Mouse (Mus musculus) liver, embryonic 11.5 days (tissue): ENCODE results near the gene 1110051M20Rik. TPM values are rescaled to one million over a fixed set of nuclear protein-coding genes. Genes with fewer than 3 reads are reported as not detected.

ENCODE experiments used
- ATAC-seq: fragments of 200-750 bp; cut with Nextera tagmentation; replicated peaks from 2 replicates; pipeline ENCODE4 v1.8.0; 2017; ENCODE audit warnings: moderate number of reproducible peaks, mild to moderate bottlenecking, moderate TSS enrichment, moderate library complexity; ENCODE audit not compliant: low FRiP score
- DNase-seq: peaks from one replicate; pipeline ENCODE4 v3.0.0-alpha.2; 2017; ENCODE audit warnings: low spot score
- H3K27ac ChIP-seq: fragments of 300-500 bp; sonication (generic); 2 replicates; pipeline ENCODE4 v1.5.1; 2014; ENCODE audit warnings: mild to moderate bottlenecking, low read depth, low read length, control low read depth
- H3K27me3 ChIP-seq: fragments of 300-500 bp; sonication (generic); replicated peaks from 2 replicates; pipeline ENCODE4 v1.6.1; 2014; ENCODE audit warnings: low read length, mixed read lengths; ENCODE audit not compliant: control insufficient read depth, insufficient read depth
- H3K36me3 ChIP-seq: fragments of 300-500 bp; sonication (generic); 2 replicates; pipeline ENCODE4 v1.6.1; 2014; ENCODE audit warnings: mild to moderate bottlenecking, low read length, moderate library complexity, mixed read lengths; ENCODE audit not compliant: control insufficient read depth, insufficient read depth
- H3K4me1 ChIP-seq: fragments of 300-500 bp; sonication (generic); replicated peaks from 2 replicates; pipeline ENCODE4 v1.6.1; 2014; ENCODE audit warnings: low read length, mixed read lengths; ENCODE audit not compliant: control insufficient read depth, insufficient read depth
- H3K4me2 ChIP-seq: fragments of 300-500 bp; sonication (generic); 2 replicates; pipeline ENCODE4 v1.6.1; 2014; ENCODE audit warnings: mild to moderate bottlenecking, control low read depth, moderate library complexity
- H3K4me3 ChIP-seq: fragments of 300-500 bp; sonication (generic); 2 replicates; pipeline ENCODE4 v1.5.1; 2014; ENCODE audit warnings: low read depth, low read length, control low read depth
- H3K9ac ChIP-seq: fragments of 300-500 bp; sonication (generic); 2 replicates; pipeline ENCODE4 v1.6.1; 2014; ENCODE audit warnings: low read depth, low read length, control low read depth
- H3K9me3 ChIP-seq: fragments of 300-500 bp; sonication (generic); 2 replicates; pipeline ENCODE4 v1.6.1; 2016; ENCODE audit warnings: low read length, inconsistent platforms, mixed read lengths; ENCODE audit not compliant: control insufficient read depth
- WGBS: fragments of 180-500 bp; shearing (Covaris S2); extraction: QIAGEN DNeasy Blood & Tissue Kit; methylation state at CpG from one replicate; pipeline ENCODE4 v1.1.7; 2014; 5-methylcytosine and 5-hydroxymethylcytosine counted together
- polyA plus RNA-seq: library from polyadenylated mRNA; unstranded; fragments of >200 nt; fragmentation: Nextera tagmentation; extraction: Ambion mirVana; gene quantifications from 2 replicates; pipeline ENCODE4 v1.2.1, GENCODE M21; 2014

The 1110051M20Rik gene
- polyA plus RNA-seq, 1 experiment from 2014 or later = 23.7 TPM

DNA sequence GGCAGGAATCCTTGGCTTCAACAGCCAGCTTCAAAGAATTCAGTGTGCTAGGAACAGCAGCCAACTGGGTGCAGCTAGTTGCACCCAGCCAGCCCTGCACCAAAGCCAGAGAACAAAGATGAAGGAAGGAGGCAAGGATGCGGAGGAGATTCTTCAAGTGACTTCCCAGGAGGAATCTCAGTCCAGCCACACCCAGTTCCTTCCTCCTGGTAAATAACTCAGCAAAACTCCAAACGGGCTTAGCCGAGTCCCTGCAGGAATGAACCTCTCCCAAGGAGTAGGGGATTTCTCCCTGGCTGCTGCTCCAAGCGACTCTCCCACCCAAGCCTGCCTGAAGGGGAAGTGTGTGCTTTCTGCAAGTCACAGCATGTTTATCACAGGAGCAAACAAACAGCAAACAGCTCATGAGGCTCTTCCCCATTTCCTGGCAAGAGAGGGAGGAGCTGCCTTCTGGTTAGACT, 83.4 kb downstream of the 1110051M20Rik start:
- DNase-seq (no peak), ATAC-seq (no peak)
- no peaks in the 10 kb centered on the region for H3K4me1 ChIP-seq
- WGBS = 25% methylated on average over 4 of the region's 4 CpGs
- no peak overlapping the region for H3K4me3 ChIP-seq
- H3K4me2 ChIP-seq = no peak overlapping the region
- no peaks in the 10 kb centered on the region for H3K9me3 ChIP-seq
- H3K27ac ChIP-seq = no peak overlapping the region
- no peak overlapping the region for H3K9ac ChIP-seq
- no peaks in the 10 kb centered on the region for H3K36me3 ChIP-seq
- no peaks in the 10 kb centered on the region for H3K27me3 ChIP-seq

DNA sequence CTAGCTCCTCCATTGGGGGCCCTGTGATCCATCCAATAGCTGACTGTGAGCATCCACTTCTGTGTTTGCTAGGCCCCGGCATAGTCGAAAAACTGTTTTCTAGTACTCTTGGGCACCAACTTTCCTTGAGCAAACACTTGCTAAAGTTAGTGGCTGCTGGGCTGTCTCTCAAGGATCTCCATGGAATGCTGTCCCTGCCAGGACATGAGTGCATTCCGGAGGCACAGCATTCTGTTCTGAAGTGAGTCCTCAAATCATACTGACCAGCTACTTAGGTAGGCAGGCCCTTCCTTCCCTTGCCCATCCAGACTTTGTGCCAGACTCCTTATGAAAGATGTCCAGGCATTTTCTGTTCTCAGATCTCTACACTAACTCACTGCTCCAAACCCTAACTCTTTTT, 88.7 kb downstream of the 1110051M20Rik start:
- DNase-seq = no peak
- peaks cover 3% of the 10 kb centered on the region for H3K4me1 ChIP-seq

DNA sequence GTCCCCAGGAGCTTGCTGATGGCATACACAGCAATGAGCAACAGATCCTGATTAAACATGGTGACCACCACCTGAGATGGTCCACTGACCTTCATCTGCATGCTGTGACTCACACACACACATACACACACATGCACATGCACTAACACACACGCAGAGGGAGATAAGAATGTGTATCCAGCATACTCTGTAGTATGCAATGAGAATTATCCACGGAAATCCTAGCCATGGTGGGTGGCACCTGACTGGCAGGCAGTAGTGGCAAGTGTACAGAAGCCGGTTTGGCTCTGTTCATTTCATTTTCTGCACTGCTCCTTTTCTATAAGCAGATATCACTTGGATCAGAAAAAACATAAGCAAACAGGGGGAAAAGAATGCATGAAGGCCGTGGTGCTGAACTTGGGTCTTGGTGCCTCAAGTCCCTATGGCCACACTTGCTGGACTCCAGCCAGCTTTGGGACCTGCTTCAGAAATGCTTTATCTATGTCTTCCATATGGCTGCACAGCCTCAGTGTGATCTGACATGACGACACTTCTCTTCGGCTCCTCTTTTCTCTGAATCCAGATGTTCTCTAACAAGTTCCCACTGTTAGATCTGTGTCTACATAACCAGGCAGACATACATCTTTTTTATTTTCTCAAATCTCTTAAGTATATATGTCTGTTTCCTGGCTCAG, 89.6 kb downstream of the 1110051M20Rik start:
- no peaks in the 10 kb centered on the region for H3K9me3 ChIP-seq
- H3K9ac ChIP-seq = no peak overlapping the region
- DNase-seq (no peak), ATAC-seq (peak; percentile 71)
- H3K36me3 ChIP-seq = no peaks in the 10 kb centered on the region
- H3K4me2 ChIP-seq = no peak overlapping the region
- H3K4me1 ChIP-seq = peaks cover 3% of the 10 kb centered on the region
- peak overlapping the region; percentile 15; the same call in 1 of the 2 replicates for H3K27ac ChIP-seq
- WGBS = 54% methylated on average over 6 of the region's 6 CpGs
- H3K4me3 ChIP-seq = no peak overlapping the region
- H3K27me3 ChIP-seq = no peaks in the 10 kb centered on the region

More for the DNA sequence above, 88.7 kb downstream of the 1110051M20Rik start:
- Histone ChIP-seq H3K27ac (no peak overlapping the region), H3K36me3 (no peaks in the 10 kb centered on the region), H3K9ac (no peak overlapping the region), H3K9me3 (no peaks in the 10 kb centered on the region), H3K4me2 (no peak overlapping the region), H3K4me3 (no peak overlapping the region), H3K27me3 (no peaks in the 10 kb centered on the region)
- 94% methylated on average over 3 of the region's 3 CpGs for WGBS
- no peak for ATAC-seq

DNA sequence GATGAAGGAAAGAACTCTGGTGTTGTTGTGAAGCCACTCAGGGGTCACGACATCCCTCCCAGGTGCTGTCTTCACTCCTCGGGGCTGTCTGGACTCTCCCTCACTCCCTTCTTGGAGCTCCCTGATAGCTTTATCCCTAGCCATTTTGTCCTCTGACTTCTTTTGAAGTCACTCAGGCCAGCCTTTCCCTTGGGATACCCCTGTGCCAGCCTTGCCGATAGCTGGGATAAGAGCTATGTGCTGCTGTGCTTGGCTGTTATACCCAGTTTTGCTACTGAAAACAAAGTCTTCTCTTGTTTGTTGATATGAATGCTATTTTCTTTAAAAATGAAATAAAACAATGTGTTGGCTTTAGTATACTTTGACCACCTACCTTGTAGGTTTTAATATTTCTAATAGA, 90.7 kb downstream of the 1110051M20Rik start:
- Histone ChIP-seq H3K4me2 (no peak overlapping the region), H3K4me3 (no peak overlapping the region), H3K9me3 (no peaks in the 10 kb centered on the region), H3K27me3 (no peaks in the 10 kb centered on the region), H3K36me3 (no peaks in the 10 kb centered on the region), H3K4me1 (peaks cover 3% of the 10 kb centered on the region), H3K27ac (no peak overlapping the region), H3K9ac (no peak overlapping the region)
- no peak for DNase-seq
- WGBS = 56% methylated on average over 3 of the region's 3 CpGs
- ATAC-seq = no peak

DNA sequence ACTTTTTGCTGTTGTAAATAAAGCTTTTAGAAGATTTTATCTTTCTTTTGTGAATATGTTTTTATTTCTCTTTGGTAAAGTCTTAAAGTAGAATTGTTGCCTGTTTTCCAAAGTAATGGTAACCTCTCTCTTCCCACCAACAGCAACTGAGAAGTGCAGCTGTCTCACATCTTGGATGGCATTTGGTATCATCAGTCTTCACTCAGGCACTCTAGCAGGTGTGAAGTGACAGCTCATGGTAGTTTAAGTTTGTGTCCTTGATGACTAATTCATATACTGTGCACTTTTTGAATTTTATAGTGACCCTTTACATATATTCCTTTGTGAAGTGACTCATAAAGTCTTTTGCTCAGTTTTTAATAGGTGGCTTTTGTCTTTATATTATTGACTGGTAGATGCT, 92.7 kb downstream of the 1110051M20Rik start:
- Histone ChIP-seq H3K4me2 (no peak overlapping the region), H3K4me1 (peaks cover 3% of the 10 kb centered on the region), H3K27me3 (no peaks in the 10 kb centered on the region), H3K9ac (no peak overlapping the region), H3K36me3 (no peaks in the 10 kb centered on the region), H3K4me3 (no peak overlapping the region), H3K27ac (no peak overlapping the region), H3K9me3 (no peaks in the 10 kb centered on the region)
- DNase-seq (no peak), ATAC-seq (no peak)

DNA sequence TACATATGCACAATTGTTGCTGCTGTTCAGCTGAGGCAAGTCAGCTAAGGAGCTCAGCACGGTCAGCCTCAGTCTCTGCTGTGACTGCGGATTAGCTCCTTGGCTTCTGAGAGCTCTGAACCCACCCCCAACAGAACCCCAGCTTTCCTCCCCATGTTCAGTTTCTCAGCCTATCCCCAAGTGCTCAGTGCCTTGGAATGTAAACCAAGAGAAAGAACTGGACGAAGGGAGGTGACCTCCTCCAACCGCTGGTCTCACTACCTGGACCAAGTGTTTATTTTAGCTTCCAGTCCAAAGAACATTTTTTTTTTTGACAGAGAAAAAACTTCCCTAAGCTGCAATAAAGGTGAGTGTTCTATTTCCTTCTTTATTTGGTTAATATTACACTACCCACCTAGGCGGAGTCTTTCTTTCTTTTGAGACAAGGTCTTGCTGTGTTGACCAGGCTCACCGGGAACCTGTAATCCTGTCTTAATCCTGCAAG, 94.5 kb downstream of the 1110051M20Rik start:
- Histone ChIP-seq H3K27me3 (no peaks in the 10 kb centered on the region), H3K4me3 (no peak overlapping the region), H3K36me3 (no peaks in the 10 kb centered on the region), H3K9me3 (no peaks in the 10 kb centered on the region), H3K9ac (no peak overlapping the region), H3K27ac (no peak overlapping the region), H3K4me2 (no peak overlapping the region), H3K4me1 (peaks cover under 1% of the 10 kb centered on the region)
- DNase-seq (no peak), ATAC-seq (no peak)
- 66% methylated on average over 6 of the region's 6 CpGs for WGBS

DNA sequence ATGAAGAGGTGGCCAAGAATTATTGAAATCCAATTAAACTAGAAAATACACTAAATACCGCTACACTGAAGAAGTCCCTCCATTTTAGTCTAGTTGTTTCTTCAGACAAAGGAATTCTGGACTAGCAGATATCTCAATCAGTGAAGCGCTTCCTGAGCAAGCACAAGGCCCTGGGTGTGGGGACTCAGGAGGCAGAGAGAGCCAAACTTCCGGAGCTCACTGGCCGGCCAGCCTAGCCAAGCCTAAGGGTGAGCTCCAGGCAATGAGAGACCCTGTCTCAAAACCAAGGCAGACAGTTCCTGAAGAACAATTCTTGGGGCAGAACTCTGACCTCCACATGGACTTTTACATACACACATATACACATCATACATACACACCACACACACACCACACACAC, 95.6 kb downstream of the 1110051M20Rik start:
- H3K27ac ChIP-seq = no peak overlapping the region

DNA sequence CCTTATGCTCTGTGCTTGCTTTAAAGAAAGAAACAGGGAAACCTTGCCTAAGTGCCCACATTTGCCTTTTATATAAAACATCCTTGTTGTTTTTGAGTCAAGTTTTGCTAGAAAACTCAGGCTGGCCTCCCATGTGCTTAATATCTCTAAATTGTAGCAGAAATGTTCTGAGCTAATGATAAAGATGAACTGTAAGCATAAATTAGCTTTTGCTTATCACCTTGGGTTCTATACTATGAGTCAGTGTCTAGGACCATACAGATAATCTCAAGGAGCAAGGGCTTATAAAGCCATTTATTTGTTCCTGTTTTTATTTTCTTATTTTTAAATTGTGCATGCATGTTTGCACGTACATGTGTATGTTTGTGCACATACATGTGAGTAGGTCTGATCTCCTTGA, 98.9 kb downstream of the 1110051M20Rik start:
- ATAC-seq (no peak), DNase-seq (no peak)
- H3K9ac ChIP-seq = no peak overlapping the region
- no peaks in the 10 kb centered on the region for H3K27me3 ChIP-seq
- H3K4me3 ChIP-seq = no peak overlapping the region
- no peaks in the 10 kb centered on the region for H3K4me1 ChIP-seq
- 64% methylated on average over 1 of the region's 1 CpGs for WGBS
- H3K27ac ChIP-seq = no peak overlapping the region
- H3K4me2 ChIP-seq = no peak overlapping the region
- no peaks in the 10 kb centered on the region for H3K36me3 ChIP-seq
- H3K9me3 ChIP-seq = no peaks in the 10 kb centered on the region

More for the DNA sequence above, 95.6 kb downstream of the 1110051M20Rik start:
- Histone ChIP-seq H3K36me3 (no peaks in the 10 kb centered on the region), H3K4me3 (no peak overlapping the region), H3K27me3 (no peaks in the 10 kb centered on the region), H3K4me1 (no peaks in the 10 kb centered on the region), H3K4me2 (no peak overlapping the region), H3K9me3 (no peaks in the 10 kb centered on the region), H3K9ac (no peak overlapping the region)
- 78% methylated on average over 4 of the region's 4 CpGs for WGBS
- DNase-seq (no peak), ATAC-seq (no peak)

DNA sequence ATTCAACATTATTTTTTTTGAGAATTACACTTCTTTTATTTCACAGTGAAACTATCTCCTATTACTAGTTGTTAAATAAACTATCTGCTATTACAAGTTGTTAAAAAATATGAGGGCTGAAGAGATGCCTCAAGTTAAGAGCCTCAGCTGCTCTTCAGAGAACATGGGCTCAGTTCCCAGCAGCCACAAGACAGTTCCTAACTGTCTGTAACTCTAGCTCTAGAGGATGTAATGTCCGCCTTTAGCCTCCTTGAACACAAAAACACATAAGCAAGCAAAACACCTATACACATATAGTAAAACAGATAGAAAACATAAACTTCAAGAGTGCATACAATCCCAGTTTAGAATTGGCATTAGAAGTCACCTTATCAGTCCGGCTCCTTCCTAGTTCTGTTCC, 104.9 kb downstream of the 1110051M20Rik start:
- Histone ChIP-seq H3K4me2 (no peak overlapping the region), H3K4me3 (no peak overlapping the region), H3K36me3 (no peaks in the 10 kb centered on the region), H3K9ac (no peak overlapping the region), H3K9me3 (no peaks in the 10 kb centered on the region), H3K27ac (no peak overlapping the region), H3K4me1 (no peaks in the 10 kb centered on the region), H3K27me3 (no peaks in the 10 kb centered on the region)
- ATAC-seq (no peak), DNase-seq (no peak)
- 89% methylated on average over 2 of the region's 2 CpGs for WGBS
